Mouse (Mus musculus): ENCODE measurements at regions not wholly inside any gene's neighbourhood (a gene's known extent, or its start where the extent isn't known, plus 50 kb on each side); places are given as distances from the start of the nearest gene placed in this dataset.

- TF ChIP-seq CTCF (IDR thresholded peaks at IDR 0.05; ENCODE audit: extremely low read depth, insufficient read length, insufficient replicate concordance, low read depth, low read length) (no peak), POLR2A (IDR thresholded peaks at IDR 0.05; ENCODE audit: low read depth, low read length) (no peak)
These were observed 248.4 kb downstream of the Barhl2 start for GRCm38 (mm10) chr5:106209543-106209942.

Data from small intestine, adult 2 months (tissue).